Mouse (Mus musculus): ENCODE measurements around the gene Emcn. TPM values are rescaled to one million over a fixed set of nuclear protein-coding genes. Genes with fewer than 3 reads are reported as not detected.

The Emcn gene
- total and polyA plus RNA-seq, 3 experiments: not detected

- H3K4me2 ChIP-seq (ENCODE audit: insufficient read depth, low read depth, poor library complexity, severe bottlenecking): no peak overlapping the region
- no peaks in the 10 kb centered on the region for H3K36me3 ChIP-seq (replicated peaks in 1 of 2; ENCODE audit: control insufficient read depth in 1 of 2, insufficient read depth in 1 of 2, low read length in 1 of 2)
- H3K9me3 ChIP-seq (replicated peaks; ENCODE audit: low read length): no peaks in the 10 kb centered on the region
- in situ Hi-C loops (cut with MboI; ENCODE audit: low pct_ligation_motif_present, low pct_unique_long_range_greater_than_20kb, low sequenced_read_pairs) (no loop called here), dilution Hi-C loops (cut with MboI; ENCODE audit: extremely low pct_ligation_motif_present, extremely low pct_unique_long_range_greater_than_20kb, low sequenced_read_pairs) (no loop called here)
- H3K4me1 ChIP-seq (ENCODE audit: control insufficient read depth in 1 of 2, insufficient read depth in 2 of 2): no peaks in the 10 kb centered on the region
- DNase-seq (ENCODE audit: extremely low read depth): no peak
- no peak overlapping the region for H3K27ac ChIP-seq (ENCODE audit: insufficient read depth, low read depth)
- no peak overlapping the region for H3K9ac ChIP-seq (ENCODE audit: insufficient read depth, low read depth)
- H3K79me2 ChIP-seq (replicated peaks; ENCODE audit: control insufficient read depth, extremely low read depth, insufficient read depth, poor library complexity, severe bottlenecking): no peaks in the 10 kb centered on the region
- no peak overlapping the region for H3K4me3 ChIP-seq (replicated peaks in 1 of 3; ENCODE audit: low read depth in 2 of 3, low read length in 2 of 3, poor library complexity in 1 of 3)
- no peak for TF ChIP-seq UBTF (IDR thresholded peaks at IDR 0.05; ENCODE audit: low read depth, low read length)
- TF ChIP-seq JUN (IDR thresholded peaks at IDR 0.05; ENCODE audit: insufficient read depth, low read depth, low read length): no peak
- TF ChIP-seq ETS1 (conservative IDR thresholded peaks at IDR 0.05; ENCODE audit: low read depth, low read length): no peak
- no peak for TF ChIP-seq NELFE (IDR thresholded peaks at IDR 0.05; ENCODE audit: low read depth, low read length)
- no peak for TF ChIP-seq MEF2A (IDR thresholded peaks at IDR 0.05; ENCODE audit: borderline replicate concordance, low read depth, low read length)
- TF ChIP-seq HCFC1 (IDR thresholded peaks at IDR 0.05; ENCODE audit: low read depth, low read length): no peak
- no peak for TF ChIP-seq SMC3 (IDR thresholded peaks at IDR 0.05; ENCODE audit: low read depth, low read length)
- no peak for TF ChIP-seq E2F4 (IDR thresholded peaks at IDR 0.05; ENCODE audit: insufficient replicate concordance, low read depth, low read length)
- no peak for TF ChIP-seq ELF1 (IDR thresholded peaks at IDR 0.05; ENCODE audit: low read depth, low read length)
- TF ChIP-seq TCF12 (IDR thresholded peaks at IDR 0.05; ENCODE audit: low read depth, low read length): no peak
- TF ChIP-seq ZKSCAN1 (IDR thresholded peaks at IDR 0.05; ENCODE audit: borderline replicate concordance, low read depth, low read length): no peak
- TF ChIP-seq TBP (conservative IDR thresholded peaks at IDR 0.05; ENCODE audit: low read depth, low read length): no peak
- H3K27me3 ChIP-seq (replicated peaks): no peaks in the 10 kb centered on the region
These were observed 11.0 kb downstream of the Emcn start for GRCm38 (mm10) chr3:137351882-137352281.

GRCm38 (mm10) chr3:137356697-137357096 is 15.8 kb downstream of the Emcn start:
- Histone ChIP-seq H3K4me3 (replicated peaks in 1 of 3; ENCODE audit: low read depth in 2 of 3, low read length in 2 of 3, poor library complexity in 1 of 3) (no peak overlapping the region), H3K27me3 (replicated peaks) (no peaks in the 10 kb centered on the region), H3K9me3 (replicated peaks; ENCODE audit: low read length) (no peaks in the 10 kb centered on the region), H3K4me1 (ENCODE audit: control insufficient read depth in 1 of 2, insufficient read depth in 2 of 2) (no peaks in the 10 kb centered on the region), H3K79me2 (replicated peaks; ENCODE audit: control insufficient read depth, extremely low read depth, insufficient read depth, poor library complexity, severe bottlenecking) (no peaks in the 10 kb centered on the region), H3K9ac (ENCODE audit: insufficient read depth, low read depth) (no peak overlapping the region), H3K4me2 (ENCODE audit: insufficient read depth, low read depth, poor library complexity, severe bottlenecking) (no peak overlapping the region), H3K36me3 (replicated peaks in 1 of 2; ENCODE audit: control insufficient read depth in 1 of 2, insufficient read depth in 1 of 2, low read length in 1 of 2) (no peaks in the 10 kb centered on the region), H3K27ac (ENCODE audit: insufficient read depth, low read depth) (no peak overlapping the region)
- dilution Hi-C loops (cut with MboI; ENCODE audit: extremely low pct_ligation_motif_present, extremely low pct_unique_long_range_greater_than_20kb, low sequenced_read_pairs) (no loop called here), in situ Hi-C loops (cut with MboI; ENCODE audit: low pct_ligation_motif_present, low pct_unique_long_range_greater_than_20kb, low sequenced_read_pairs) (no loop called here)
- TF ChIP-seq SMC3 (IDR thresholded peaks at IDR 0.05; ENCODE audit: low read depth, low read length): no peak
- TF ChIP-seq RCOR1 (conservative IDR thresholded peaks at IDR 0.05; ENCODE audit: low read depth, low read length): no peak
- TF ChIP-seq POLR2AphosphoS2 (IDR thresholded peaks at IDR 0.05; ENCODE audit: low read depth, low read length): no peak
- no peak for TF ChIP-seq USF1 (IDR thresholded peaks at IDR 0.05; ENCODE audit: low read depth, low read length)
- no peak for TF ChIP-seq CHD1 (IDR thresholded peaks at IDR 0.05; ENCODE audit: low read depth, low read length)
- TF ChIP-seq GABPA (IDR thresholded peaks at IDR 0.05; ENCODE audit: insufficient replicate concordance, low read depth, low read length): no peak
- no peak for TF ChIP-seq E2F4 (IDR thresholded peaks at IDR 0.05; ENCODE audit: insufficient replicate concordance, low read depth, low read length)
- DNase-seq (ENCODE audit: extremely low read depth): no peak
